Mouse (Mus musculus) megakaryocyte, embryonic 14.5 days (primary cell): ENCODE measurements around the gene Syt13. TPM values are rescaled to one million over a fixed set of nuclear protein-coding genes. Genes with fewer than 3 reads are reported as not detected.

Experiments used
- H3K27me3 ChIP-seq: replicated peaks from 2 replicates; pipeline ENCODE3; 2012; ENCODE audit warnings: inconsistent platforms
- H3K36me3 ChIP-seq: replicated peaks from 2 replicates; pipeline ENCODE3; 2012; ENCODE audit warnings: low read length, inconsistent platforms, mixed read lengths
- H3K4me1 ChIP-seq: 2 replicates; pipeline ENCODE4 v1.6.1; 2012; ENCODE audit warnings: inconsistent platforms
- H3K4me3 ChIP-seq: replicated peaks from 2 replicates; pipeline ENCODE3; 2012; ENCODE audit warnings: moderate library complexity, mild to moderate bottlenecking, inconsistent platforms
- H3K9me3 ChIP-seq: 2 replicates; pipeline ENCODE4 v1.6.1; 2012; ENCODE audit warnings: inconsistent platforms
- FLI1 ChIP-seq: IDR thresholded peaks from 2 replicates; pipeline ENCODE4 v1.6.1; 2012; ENCODE audit warnings: low read length, inconsistent platforms, mixed read lengths
- GATA1 ChIP-seq: IDR thresholded peaks from 3 replicates; pipeline ENCODE4 v1.6.1; 2012; ENCODE audit warnings: mixed read lengths, low read length, inconsistent platforms, borderline replicate concordance
- polyA plus RNA-seq: library from polyadenylated mRNA; stranded (reverse); fragments of >175 nt; gene quantifications from 2 replicates; pipeline ENCODE4 v1.2.3, GENCODE M21; 2012; ENCODE audit warnings: low replicate concordance; ENCODE audit not compliant: insufficient read depth

Syt13 gene
- 39.6 and 41.0 TPM in 2 replicates for polyA plus RNA-seq

GRCm38 (mm10) chr2:92914933-92915553 is at the start of gene Syt13:
TSS of gene Syt13 (plus strand) at chr2:92915098.
- Histone ChIP-seq H3K4me1 (peaks cover 83% of the 10 kb centered on the region), H3K36me3 (peaks cover 38% of the 10 kb centered on the region), H3K27me3 (peaks cover 74% of the 10 kb centered on the region), H3K9me3 (peaks cover 20% of the 10 kb centered on the region), H3K4me3 (peak within 1 kb of the TSS; percentile 97)
- TF ChIP-seq GATA1 (no peak), FLI1 (no peak)

- H3K4me3 ChIP-seq, result no peak overlapping the region
- H3K27me3 ChIP-seq, result peaks cover 21% of the 10 kb centered on the region
- TF ChIP-seq FLI1, result no peak
- no peak for TF ChIP-seq GATA1
- no peaks in the 10 kb centered on the region for H3K36me3 ChIP-seq
- no peaks in the 10 kb centered on the region for H3K4me1 ChIP-seq
- peaks cover 16% of the 10 kb centered on the region for H3K9me3 ChIP-seq
Measured at GRCm38 (mm10) chr2:92866616-92867015, 48.3 kb upstream of the Syt13 start.

- H3K4me1 ChIP-seq, result no peaks in the 10 kb centered on the region
- no peak for TF ChIP-seq GATA1
- no peak for TF ChIP-seq FLI1
- H3K9me3 ChIP-seq, result peaks cover 9% of the 10 kb centered on the region
Measured at GRCm38 (mm10) chr2:92870139-92870836, 44.6 kb upstream of the Syt13 start.

GRCm38 (mm10) chr2:92871093-92871686 is 43.7 kb upstream of the Syt13 start:
- H3K27me3 ChIP-seq, result peaks cover 49% of the 10 kb centered on the region
- TF ChIP-seq GATA1 (no peak), FLI1 (no peak)
- H3K36me3 ChIP-seq, result no peaks in the 10 kb centered on the region
- H3K4me1 ChIP-seq, result no peaks in the 10 kb centered on the region
- peaks cover 13% of the 10 kb centered on the region for H3K9me3 ChIP-seq
- H3K4me3 ChIP-seq, result no peak overlapping the region

More at GRCm38 (mm10) chr2:92870139-92870836, 44.6 kb upstream of the Syt13 start:
- Histone ChIP-seq H3K36me3 (no peaks in the 10 kb centered on the region), H3K27me3 (peaks cover 44% of the 10 kb centered on the region), H3K4me3 (no peak overlapping the region)

- Histone ChIP-seq H3K36me3 (no peaks in the 10 kb centered on the region), H3K4me1 (no peaks in the 10 kb centered on the region), H3K9me3 (peaks cover 10% of the 10 kb centered on the region), H3K27me3 (peaks cover 52% of the 10 kb centered on the region), H3K4me3 (no peak overlapping the region)
- TF ChIP-seq GATA1 (no peak), FLI1 (no peak)
Measured at GRCm38 (mm10) chr2:92872652-92873051, 42.2 kb upstream of the Syt13 start.

- Histone ChIP-seq H3K36me3 (no peaks in the 10 kb centered on the region), H3K27me3 (peaks cover 64% of the 10 kb centered on the region), H3K4me3 (no peak overlapping the region), H3K4me1 (no peaks in the 10 kb centered on the region), H3K9me3 (0 out of 2 replicates have a peak, but pooled peaks cover 6% of the 10 kb centered on the region)
- no peak for TF ChIP-seq FLI1
Measured at GRCm38 (mm10) chr2:92874592-92874991, 40.3 kb upstream of the Syt13 start.

GRCm38 (mm10) chr2:92877488-92877887 is 37.4 kb upstream of the Syt13 start:
- Histone ChIP-seq H3K4me3 (no peak overlapping the region), H3K36me3 (no peaks in the 10 kb centered on the region), H3K9me3 (0 out of 2 replicates have a peak, but pooled peaks cover 6% of the 10 kb centered on the region), H3K4me1 (no peaks in the 10 kb centered on the region), H3K27me3 (peaks cover 76% of the 10 kb centered on the region)
- TF ChIP-seq FLI1 (no peak), GATA1 (no peak)

- Histone ChIP-seq H3K36me3 (no peaks in the 10 kb centered on the region), H3K4me1 (peaks cover 11% of the 10 kb centered on the region), H3K27me3 (peaks cover 73% of the 10 kb centered on the region), H3K9me3 (no peaks in the 10 kb centered on the region), H3K4me3 (peak overlapping the region; percentile 29)
- TF ChIP-seq FLI1 (no peak), GATA1 (no peak)
Measured at GRCm38 (mm10) chr2:92883039-92883911, 31.6 kb upstream of the Syt13 start.

GRCm38 (mm10) chr2:92883912-92884243 is 31.0 kb upstream of the Syt13 start:
- H3K4me1 ChIP-seq, result peaks cover 11% of the 10 kb centered on the region
- no peaks in the 10 kb centered on the region for H3K36me3 ChIP-seq
- H3K27me3 ChIP-seq, result peaks cover 73% of the 10 kb centered on the region
- TF ChIP-seq GATA1, result no peak
- TF ChIP-seq FLI1, result no peak
- H3K9me3 ChIP-seq, result no peaks in the 10 kb centered on the region
- H3K4me3 ChIP-seq, result no peak overlapping the region
